Mouse (Mus musculus): ENCODE measurements around the gene Nxf1.

DNA sequence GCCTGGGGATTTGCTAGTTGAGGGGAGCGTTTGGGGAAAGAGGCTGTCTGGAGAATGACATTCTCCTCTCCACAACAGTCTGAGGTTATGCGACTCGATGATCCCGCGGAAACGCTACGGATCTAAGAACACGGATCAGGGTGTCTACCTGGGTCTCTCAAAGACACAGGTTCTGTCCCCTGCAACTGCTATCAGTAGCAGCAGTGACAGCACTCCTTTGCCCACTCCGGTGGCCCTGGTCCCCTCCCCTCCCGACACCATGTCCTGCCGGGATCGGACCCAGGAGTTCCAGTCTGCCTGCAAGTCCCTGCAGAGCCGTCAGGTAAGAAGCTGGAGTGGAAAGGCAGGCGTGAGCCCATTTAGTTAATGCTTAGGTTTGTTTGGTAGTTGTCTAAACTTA, 14.7 kb upstream of the Nxf1 start:
- no peak for TF ChIP-seq CTCF (IDR thresholded peaks at IDR 0.05; ENCODE audit: low read depth, low read length)
- no peak for TF ChIP-seq GATA1 (IDR thresholded peaks at IDR 0.05; ENCODE audit: borderline replicate concordance, low read length)
